Mouse (Mus musculus): ENCODE measurements around the gene Ssmem1.

GRCm38 (mm10) chr6:30482908-30483307, 26.7 kb upstream of the Ssmem1 start:
- TF ChIP-seq EP300 (IDR thresholded peaks at IDR 0.05), result no peak
- no peak for TF ChIP-seq CTCF (IDR thresholded peaks at IDR 0.05)
